Mouse (Mus musculus): ENCODE data around the gene H2afv.
A peak's percentile ranks its signal among the peaks of the same experiment; 100 is the strongest.
"Not testable (repeated sequence)": the region's sequence is repeated elsewhere in the genome, so short reads cannot be mapped to it uniquely, and the experiment has no call there.

The H2afv gene

GRCm38 (mm10) chr11:6413264-6413663, 31.0 kb downstream of the H2afv start:
- no peak for DNase-seq

- DNase-seq = peak; percentile 89
Measured at GRCm38 (mm10) chr11:6411684-6412083, 32.6 kb downstream of the H2afv start.

DNA sequence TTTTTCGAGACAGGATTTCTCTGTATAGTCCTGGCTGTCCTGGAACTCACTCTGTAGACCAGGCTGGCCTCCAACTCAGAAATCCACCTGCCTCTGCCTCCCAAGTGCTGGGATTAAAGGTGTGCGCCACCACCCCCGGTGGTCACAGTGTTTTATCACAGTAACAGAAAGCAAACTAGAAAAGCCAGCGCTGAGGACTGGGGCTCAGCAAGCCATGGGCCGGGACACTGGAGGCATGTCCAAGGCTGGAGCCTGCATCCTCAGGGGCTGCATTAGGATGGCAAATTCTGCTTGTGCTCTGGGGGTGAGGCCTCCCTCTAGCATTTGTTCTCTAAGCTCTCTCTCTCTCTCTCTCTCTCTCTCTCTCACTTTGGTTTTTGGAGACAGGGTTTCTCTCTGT, 33.5 kb downstream of the H2afv start:
- DNase-seq = not testable (repeated sequence)

- no peak for DNase-seq
Measured at GRCm38 (mm10) chr11:6410050-6410602, 34.1 kb downstream of the H2afv start.

DNA sequence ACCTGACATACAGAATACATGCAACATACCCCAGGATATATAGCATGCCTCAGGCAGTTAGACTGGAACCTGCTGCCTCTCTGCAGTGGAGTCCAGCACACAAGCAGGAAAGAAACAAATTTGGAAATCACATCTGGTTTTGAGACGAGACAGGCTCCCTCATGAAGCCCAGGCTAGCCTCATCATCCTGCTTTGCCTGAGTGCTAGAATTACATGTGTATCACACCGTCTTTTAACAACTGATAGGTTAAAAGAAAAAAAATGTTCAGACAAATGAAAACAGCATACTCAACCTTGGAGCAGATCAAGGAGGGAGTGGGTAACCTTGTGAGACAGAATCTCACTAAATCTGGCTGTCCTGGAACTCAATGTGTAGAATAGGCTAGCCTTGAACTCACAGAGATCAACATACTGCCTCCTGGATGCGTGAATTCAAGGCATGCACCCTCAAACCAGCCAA, 37.1 kb downstream of the H2afv start:
- DNase-seq = no peak

- DNase-seq = peak; percentile 42
Measured at GRCm38 (mm10) chr11:6406251-6407161, 37.7 kb downstream of the H2afv start.

DNA sequence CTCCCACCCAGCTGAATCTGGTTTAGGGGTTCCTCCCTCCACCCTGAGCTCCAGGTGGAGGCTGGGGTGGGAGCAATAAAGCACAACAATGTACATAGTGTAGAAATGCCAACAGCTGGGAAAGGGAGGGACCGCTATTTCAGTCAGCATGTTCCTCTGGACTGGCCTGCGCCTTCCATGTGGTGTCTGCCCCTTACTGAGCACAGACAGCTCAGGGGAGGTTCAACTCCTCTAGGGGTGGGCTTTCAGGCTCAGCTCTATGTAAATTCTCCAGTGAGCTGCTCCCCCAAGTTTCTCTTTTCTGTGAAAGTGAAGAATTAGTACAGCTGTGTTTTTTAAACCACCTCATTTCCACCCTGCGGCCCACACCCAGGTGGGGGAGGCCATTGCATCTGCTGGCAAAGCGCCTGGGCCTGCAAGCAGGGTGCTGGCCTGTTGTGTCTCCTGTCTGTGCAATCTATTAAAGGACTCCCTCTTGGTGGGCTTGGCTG, 38.6 kb downstream of the H2afv start:
- DNase-seq = no peak

DNA sequence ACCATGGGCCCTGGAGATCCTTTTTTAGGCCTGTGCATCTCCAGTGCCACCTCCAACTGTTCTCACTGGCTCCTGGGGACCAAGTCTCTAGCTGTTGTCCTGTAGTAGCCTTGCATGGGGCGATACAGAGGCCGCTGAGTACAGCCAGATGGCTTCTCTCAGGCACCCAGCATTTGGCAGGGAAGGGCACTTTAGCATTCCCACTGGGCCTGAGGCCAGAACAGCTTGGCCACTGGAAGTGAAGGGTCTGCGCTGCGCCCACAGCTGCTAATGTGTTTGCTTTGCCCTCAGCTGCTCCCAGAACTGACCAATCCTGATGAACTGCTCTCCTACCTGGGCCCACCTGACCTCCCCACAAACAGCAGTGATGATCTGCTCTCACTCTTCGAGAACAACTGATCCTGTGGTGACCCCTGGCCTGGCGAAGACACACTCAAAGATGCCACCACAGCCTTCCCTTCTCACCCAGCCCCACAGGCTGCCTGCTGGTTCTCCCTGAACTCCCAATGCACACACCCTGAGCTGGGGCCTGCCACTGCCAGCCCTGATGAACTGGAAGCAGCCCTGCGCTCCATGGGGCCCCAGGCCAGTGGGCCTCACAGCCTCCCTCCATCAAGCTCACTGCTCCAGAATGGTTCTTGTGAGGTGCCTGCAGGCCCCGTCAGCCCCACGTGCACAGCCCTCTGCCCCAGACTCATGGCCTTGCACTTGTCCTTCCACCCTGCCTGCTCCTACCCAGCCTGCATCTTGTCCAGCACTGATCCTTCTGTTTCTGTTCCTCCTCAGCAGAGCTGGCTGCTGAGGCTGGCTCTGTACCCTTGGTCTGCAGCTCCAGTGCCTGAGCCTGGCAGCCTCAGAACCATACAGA, 39.3 kb downstream of the H2afv start:
- DNase-seq = no peak

DNA sequence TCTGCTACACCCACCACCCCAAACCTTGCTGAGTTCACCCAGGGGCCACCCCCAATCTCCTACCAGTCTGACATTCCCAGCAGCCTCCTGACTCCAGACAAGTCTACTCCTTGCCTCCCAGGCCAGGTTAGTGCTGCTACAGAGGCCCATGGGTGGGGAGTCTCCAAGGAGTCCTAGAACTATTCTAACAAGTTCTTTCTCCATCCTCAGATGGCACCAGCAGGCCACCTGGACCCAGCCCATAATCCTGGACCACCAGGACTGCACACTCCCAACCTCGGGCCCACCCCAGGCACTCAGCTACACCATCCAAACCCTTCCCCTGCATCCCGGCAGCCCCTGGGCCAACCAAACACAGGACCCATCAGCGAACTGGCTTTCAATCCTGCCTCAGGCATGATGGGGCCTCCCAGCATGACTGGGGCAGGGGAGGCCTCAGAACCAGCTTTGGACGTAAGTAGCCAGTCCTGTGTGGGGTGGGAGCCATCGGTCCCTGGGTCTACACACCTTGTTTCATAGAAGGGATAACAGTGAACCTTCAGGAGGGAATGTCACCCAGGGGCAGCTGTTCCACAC, 40.3 kb downstream of the H2afv start:
- DNase-seq = no peak

DNA sequence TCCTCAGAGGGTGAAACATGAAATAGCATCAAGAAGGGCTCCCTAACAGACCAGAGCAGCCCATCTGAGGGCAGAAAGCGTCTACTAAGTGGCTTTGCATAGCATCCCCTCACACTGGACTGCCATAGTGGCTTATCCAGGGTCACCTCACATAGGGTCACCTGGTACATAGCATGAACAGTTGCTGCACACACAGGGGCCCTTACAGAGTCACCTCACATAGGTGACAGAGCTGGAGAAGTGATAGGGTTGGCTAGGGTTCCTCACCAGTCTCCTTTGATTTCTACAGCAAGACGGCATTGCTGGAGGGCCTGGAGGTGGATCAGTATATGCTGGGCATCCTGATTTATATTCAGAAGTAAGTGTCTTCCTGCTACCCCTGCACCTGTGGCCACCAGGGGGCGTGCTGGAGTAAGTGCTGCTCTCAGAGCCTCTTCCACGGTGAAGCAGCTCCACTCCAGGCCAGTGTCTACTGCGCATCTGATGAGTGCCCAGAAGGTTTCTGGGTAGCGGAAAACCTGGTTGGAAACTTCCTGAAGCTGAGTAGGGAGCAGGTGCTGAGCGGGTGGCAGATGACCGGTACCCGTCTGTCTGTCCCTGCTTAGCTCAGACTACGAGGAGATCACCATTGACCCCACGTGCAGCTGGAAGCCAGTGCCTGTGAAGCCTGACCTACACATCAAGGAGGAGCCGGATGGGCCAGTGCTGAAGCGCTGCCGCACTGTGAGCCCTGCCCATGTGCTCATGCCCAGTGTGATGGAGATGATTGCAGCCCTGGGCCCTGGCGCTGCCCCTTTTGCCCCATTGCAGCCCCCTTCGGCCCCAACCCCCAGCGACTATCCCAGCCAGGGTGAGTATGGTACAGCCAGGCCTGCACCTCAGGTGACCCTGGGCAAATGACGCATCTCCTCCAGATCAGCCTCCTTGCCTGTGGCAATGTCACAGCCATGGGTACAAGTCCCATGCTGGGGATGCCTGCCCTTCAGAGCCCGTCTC, 41.4 kb downstream of the H2afv start:
- peak; percentile 77 for DNase-seq

DNA sequence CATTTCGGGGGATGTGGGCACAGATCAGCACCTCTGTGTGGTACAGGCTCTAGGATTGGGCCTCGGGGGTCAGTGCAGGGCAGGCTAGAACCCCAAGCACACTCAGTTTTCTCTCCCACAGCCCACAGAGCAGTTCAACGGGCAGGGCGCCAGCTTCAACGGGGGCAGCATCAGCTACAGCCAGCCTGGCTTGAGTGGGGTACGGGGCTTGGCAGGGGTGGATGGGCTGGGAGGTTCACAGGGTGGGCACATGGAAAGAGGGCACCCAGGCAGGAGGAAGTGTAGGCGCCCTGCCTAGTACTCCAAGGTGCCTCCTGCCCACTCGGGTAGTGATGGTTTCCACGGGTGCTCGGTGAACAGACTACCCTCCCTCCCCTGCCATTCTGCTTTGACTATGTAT, 46.1 kb downstream of the H2afv start:
- peak; percentile 31 for DNase-seq

DNA sequence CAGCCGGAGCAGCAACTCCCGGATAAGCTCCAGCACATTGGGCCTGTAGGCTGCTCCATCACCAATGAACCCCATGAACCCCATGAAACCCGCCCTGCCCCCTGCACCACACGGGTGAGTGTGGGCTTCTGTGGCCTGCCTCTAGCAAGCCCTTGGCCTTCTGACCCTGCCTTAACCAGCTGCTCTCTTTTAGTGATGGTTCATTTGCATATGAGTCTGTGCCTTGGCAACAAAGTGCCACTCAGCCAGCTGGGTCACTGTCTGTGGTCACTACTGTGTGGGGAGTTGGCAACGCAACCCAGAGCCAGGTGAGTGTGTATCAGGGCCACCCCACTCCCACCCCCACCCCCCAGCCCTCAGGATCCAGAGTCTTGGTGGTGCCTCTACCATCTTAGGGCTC, 48.7 kb downstream of the H2afv start:
- DNase-seq = no peak

GRCm38 (mm10) chr11:6393866-6394265, 50.4 kb downstream of the H2afv start:
- DNase-seq = no peak

DNA sequence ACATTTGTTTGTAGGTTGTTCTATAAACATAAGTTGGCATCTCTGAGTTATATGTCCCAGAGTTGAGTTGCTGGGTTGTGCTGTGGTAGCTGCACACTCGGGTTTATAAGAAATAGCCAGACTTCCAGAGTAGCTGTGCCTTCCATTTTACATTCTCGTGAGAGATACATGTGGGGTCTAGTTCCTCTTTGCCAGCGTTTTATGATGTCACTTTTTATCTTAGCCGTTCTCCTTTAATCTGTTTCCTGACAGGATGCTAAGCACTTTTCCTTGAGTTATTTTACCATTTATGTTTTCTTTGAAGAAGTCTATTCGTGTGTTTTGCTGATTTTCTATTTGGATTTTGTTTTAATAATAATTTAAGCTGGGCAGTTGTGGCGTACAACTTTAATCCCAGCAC, 51.4 kb downstream of the H2afv start:
- no peak for DNase-seq

DNA sequence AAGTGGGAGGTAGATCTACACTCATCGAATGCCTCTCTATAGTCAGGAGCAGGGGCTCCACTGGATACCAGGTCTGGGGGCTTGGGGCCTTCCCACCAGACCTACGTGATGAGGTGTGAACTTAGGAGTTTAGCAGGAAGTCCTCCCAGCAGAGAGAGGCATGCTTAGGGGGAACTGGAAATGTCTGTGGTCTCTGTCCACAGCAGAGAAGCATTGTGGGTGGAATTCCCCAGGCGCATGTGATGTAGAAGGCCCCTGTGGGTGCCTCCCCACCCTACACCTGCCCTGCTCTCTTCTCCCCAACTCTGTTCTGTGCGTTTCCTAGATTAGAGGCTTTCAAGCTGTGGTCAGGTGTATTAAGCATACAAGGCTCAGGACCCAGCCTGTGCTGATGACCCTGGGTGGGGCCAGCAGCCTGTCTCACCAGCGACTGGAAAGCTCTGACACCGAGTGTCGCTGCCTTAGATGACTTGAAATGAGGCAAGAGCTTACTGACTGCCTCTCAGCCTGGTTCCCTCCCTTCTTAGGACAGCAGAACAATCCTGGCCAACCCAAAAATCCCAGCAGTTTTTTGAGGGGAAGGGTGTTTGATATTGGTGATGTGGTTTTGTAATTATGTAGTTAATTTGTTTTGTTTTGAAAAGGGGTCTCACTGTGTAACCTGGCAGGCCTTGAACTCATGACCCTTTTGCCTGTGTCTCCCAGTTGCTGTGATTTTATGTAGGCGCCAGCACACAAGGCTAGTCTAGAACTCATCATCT, 52.5 kb downstream of the H2afv start:
- DNase-seq = no peak

- DNase-seq = no peak
Measured at GRCm38 (mm10) chr11:6390376-6391053, 53.7 kb downstream of the H2afv start.

GRCm38 (mm10) chr11:6389483-6389921, 54.7 kb downstream of the H2afv start:
- DNase-seq = no peak

DNA sequence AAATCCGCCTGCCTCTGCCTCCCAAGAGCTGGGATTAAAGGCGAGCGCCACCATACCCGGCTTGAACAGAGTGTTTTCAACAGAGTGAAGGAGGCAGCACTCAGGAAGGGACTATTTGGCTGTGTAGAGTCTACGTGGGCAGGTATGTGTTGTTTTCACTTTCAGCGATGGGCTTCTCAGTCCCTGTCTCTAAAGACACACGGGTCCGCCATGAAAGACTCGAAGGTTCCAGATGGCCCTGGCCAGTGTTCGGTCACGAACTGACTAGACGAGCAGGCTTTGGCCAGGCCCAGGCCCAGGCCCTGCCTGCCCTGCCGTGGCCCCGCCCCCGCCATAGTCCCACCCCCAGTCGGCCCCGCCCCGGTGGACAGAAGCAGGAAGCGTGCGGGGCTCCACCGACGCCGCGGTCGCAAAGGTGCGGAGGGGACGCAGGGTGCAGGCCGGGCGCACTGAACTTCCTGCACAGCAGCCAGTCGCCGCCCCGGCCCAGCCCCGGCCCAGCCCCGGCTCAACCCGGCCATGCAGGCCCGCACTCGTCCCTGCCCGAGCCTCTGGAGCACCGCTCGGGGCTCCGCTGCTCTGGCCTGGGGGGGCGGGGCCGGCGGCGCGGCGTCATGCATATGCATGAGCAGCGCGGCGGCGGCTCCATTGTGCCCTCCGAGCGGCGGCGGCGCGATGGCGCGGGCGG, 55.4 kb downstream of the H2afv start, which contains the start of gene Zmiz2:
Zmiz2 (plus strand) TSS at position 349 of the 688 bp plus-strand sequence.
- peak; percentile 96 for DNase-seq

DNA sequence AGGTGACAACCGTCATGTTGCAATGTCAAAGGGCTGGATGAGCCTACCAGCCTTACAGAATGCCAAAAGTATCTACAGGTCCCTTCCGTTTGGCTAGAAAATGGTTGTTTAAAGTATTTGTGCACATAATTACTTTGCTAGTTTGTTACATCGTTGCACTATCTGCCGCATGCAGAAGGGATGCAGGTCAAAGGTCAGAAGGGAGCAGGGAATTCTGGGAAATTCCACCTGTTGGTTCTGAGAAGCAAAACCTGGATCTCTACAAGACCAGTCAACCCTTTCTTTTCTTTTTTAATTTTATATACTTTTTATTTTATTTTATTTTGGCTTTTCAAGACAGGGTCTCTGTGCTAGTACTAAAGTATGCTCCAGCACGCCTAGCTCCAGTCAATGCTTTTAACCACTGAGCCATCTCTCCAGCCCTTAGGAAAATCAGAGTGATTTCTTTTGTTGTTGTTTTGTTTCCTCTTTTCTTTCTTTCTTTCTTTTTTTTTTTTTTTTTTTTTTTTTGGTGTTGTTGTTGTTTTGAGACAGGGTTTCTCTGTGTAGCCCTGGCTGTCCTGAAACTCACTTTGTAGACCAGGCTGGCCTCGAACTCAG, 56.0 kb downstream of the H2afv start:
- DNase-seq = no peak

Measured in right cerebral cortex, postnatal 14 days (tissue).